Mouse (Mus musculus) forebrain, embryonic 14.5 days (tissue): ENCODE data around the gene Gm45234. TPM values are rescaled to one million over a fixed set of nuclear protein-coding genes. Genes with fewer than 3 reads are reported as not detected.

Experiments
- ATAC-seq: fragments of 200-750 bp; cut with Nextera tagmentation; 2 replicates; pipeline ENCODE4 v1.8.0; 2017; ENCODE audit warnings: mild to moderate bottlenecking, moderate library complexity
- DNase-seq: peaks from one replicate; pipeline ENCODE4 v3.0.0-alpha.2; 2015; ENCODE audit warnings: low spot score
- H3K27ac ChIP-seq: fragments of 300-500 bp; sonication (generic); 2 replicates; pipeline ENCODE4 v1.5.1; 2014; ENCODE audit warnings: low read depth, mild to moderate bottlenecking, control low read depth, low read length, moderate library complexity
- H3K27me3 ChIP-seq: fragments of 300-500 bp; sonication (generic); replicated peaks from 2 replicates; pipeline ENCODE4 v1.6.1; 2014; ENCODE audit warnings: low read length, control low read depth, mixed read lengths; ENCODE audit not compliant: control insufficient read depth, insufficient read depth
- H3K36me3 ChIP-seq: fragments of 300-500 bp; sonication (generic); 2 replicates; pipeline ENCODE4 v1.6.1; 2014; ENCODE audit warnings: low read length, control low read depth; ENCODE audit not compliant: control insufficient read depth, insufficient read depth
- H3K4me1 ChIP-seq: fragments of 300-500 bp; sonication (generic); 2 replicates; pipeline ENCODE4 v1.6.1; 2014; ENCODE audit warnings: antibody characterized with exemption, low read length, control low read depth; ENCODE audit not compliant: control insufficient read depth, insufficient read depth
- H3K4me2 ChIP-seq: fragments of 300-500 bp; sonication (generic); 2 replicates; pipeline ENCODE4 v1.6.1; 2014; ENCODE audit warnings: mild to moderate bottlenecking, control low read depth, low read length
- H3K4me3 ChIP-seq: fragments of 300-500 bp; sonication (generic); 2 replicates; pipeline ENCODE4 v1.5.1; 2014; ENCODE audit warnings: low read depth, low read length, control low read depth
- H3K9ac ChIP-seq: fragments of 300-500 bp; sonication (generic); 2 replicates; pipeline ENCODE4 v1.6.1; 2014; ENCODE audit warnings: mild to moderate bottlenecking, low read length, control low read depth, moderate library complexity
- H3K9me3 ChIP-seq: fragments of 300-500 bp; sonication (generic); replicated peaks from 2 replicates; pipeline ENCODE4 v1.6.1; 2016; ENCODE audit warnings: low read length, control low read depth, mixed read lengths; ENCODE audit not compliant: control insufficient read depth
- WGBS: fragments of 180-500 bp; shearing (Covaris S2); extraction: QIAGEN DNeasy Blood & Tissue Kit; methylation state at CpG from one replicate; pipeline ENCODE4 v1.1.7; 2014; 5-methylcytosine and 5-hydroxymethylcytosine counted together
- polyA plus RNA-seq: library from polyadenylated mRNA; unstranded; fragments of >200 nt; fragmentation: Nextera tagmentation; extraction: Ambion mirVana; gene quantifications from 2 replicates; pipeline ENCODE4 v1.2.1, GENCODE M21; 2014

Gene Gm45234
- polyA plus RNA-seq, 1 experiment from 2014 or later: not detected

GRCm38 (mm10) chr6:124699962-124700610 lies 55.7 kb downstream of the Gm45234 start:
- Histone ChIP-seq H3K4me2 (no peak overlapping the region), H3K4me3 (no peak overlapping the region), H3K36me3 (peaks cover 53% of the 10 kb centered on the region), H3K9me3 (no peaks in the 10 kb centered on the region), H3K9ac (no peak overlapping the region), H3K27ac (no peak overlapping the region), H3K27me3 (no peaks in the 10 kb centered on the region), H3K4me1 (no peaks in the 10 kb centered on the region)
- no peak for DNase-seq
- WGBS: 85% methylated on average over 11 of the region's 11 CpGs
- ATAC-seq: no peak

DNA sequence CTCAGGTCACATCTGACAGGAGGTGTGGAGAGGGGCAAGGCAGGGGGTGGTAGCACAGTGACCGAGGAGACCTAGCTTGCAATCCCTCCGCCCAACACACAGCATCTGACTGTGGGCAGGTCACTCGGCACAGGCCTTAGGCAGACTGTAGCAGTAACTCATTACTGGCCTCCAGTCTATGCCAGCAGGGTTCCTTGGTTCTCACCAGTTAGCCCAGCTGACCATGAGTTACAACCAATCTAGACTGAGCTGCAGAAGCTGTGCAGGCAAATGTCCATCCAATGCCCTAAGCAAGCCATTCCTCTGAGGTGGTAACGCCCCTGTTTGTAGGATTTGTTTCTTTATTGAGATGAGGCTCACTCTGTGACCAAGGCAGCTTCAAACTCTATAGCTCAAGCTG lies 56.5 kb downstream of the Gm45234 start:
- peaks cover 46% of the 10 kb centered on the region for H3K36me3 ChIP-seq
- H3K4me1 ChIP-seq: 0 out of 2 replicates have a peak, but pooled peaks cover 2% of the 10 kb centered on the region
- no peak overlapping the region for H3K9ac ChIP-seq
- DNase-seq (no peak), ATAC-seq (no peak)
- H3K4me2 ChIP-seq: no peak overlapping the region
- no peak overlapping the region for H3K4me3 ChIP-seq
- no peaks in the 10 kb centered on the region for H3K27me3 ChIP-seq
- H3K27ac ChIP-seq: no peak overlapping the region
- WGBS: 84% methylated on average over 4 of the region's 4 CpGs
- no peaks in the 10 kb centered on the region for H3K9me3 ChIP-seq

GRCm38 (mm10) chr6:124698751-124699150 lies 57.1 kb downstream of the Gm45234 start:
- peaks cover 40% of the 10 kb centered on the region for H3K36me3 ChIP-seq
- H3K9ac ChIP-seq: no peak overlapping the region
- 90% methylated on average over 6 of the region's 6 CpGs for WGBS
- H3K4me1 ChIP-seq: 0 out of 2 replicates have a peak, but pooled peaks cover 7% of the 10 kb centered on the region
- no peak overlapping the region for H3K27ac ChIP-seq
- H3K27me3 ChIP-seq: no peaks in the 10 kb centered on the region
- H3K4me2 ChIP-seq: no peak overlapping the region
- DNase-seq (no peak), ATAC-seq (no peak)
- no peaks in the 10 kb centered on the region for H3K9me3 ChIP-seq
- H3K4me3 ChIP-seq: no peak overlapping the region

GRCm38 (mm10) chr6:124696441-124697150 lies 59.2 kb downstream of the Gm45234 start:
- no peak overlapping the region for H3K4me3 ChIP-seq
- H3K9ac ChIP-seq: no peak overlapping the region
- 93% methylated on average over 7 of the region's 7 CpGs for WGBS
- H3K27me3 ChIP-seq: no peaks in the 10 kb centered on the region
- H3K4me2 ChIP-seq: no peak overlapping the region
- ATAC-seq: no peak
- no peak overlapping the region for H3K27ac ChIP-seq
- DNase-seq: no peak
- 0 out of 2 replicates have a peak, but pooled peaks cover 7% of the 10 kb centered on the region for H3K4me1 ChIP-seq
- peaks cover 19% of the 10 kb centered on the region; the same call in 1 of the 2 replicates for H3K36me3 ChIP-seq
- H3K9me3 ChIP-seq: no peaks in the 10 kb centered on the region

DNA sequence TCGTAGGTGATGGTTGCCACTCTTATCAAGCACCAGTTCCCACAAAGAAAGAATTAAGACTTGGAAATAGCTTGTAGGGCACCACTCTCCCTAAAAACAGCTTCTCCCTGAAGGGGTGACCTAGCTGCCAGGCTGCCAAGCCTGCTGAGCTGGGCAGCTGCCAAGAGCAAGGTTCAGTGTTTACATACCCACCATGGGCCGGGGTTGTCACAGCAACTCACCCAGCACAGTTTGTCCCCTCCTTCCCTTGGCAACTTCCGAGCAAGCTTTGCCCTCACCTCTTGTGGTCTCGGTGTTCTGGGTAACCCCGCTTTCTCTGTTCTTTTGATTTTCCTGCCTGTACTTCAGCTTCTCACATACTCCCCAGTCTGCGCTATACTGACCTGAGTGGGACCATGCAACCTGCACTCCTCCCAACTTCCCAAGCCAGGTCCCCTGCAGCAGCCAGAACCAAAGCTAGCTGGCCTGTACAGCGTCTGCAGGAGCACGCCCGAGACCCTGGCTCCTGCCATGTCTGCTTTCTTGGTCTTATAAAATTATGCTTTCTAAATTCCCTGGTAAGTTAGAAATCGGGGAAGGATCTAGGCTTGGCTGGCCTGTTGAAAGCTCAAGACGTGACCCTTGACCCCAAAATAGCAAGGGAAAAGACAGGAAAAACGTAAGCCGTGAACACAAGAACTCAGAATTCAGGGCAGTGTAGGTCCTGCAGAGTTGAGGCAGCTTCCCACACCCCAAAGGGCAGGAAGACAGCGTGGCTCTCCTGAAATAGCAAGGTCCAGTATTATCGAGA lies 61.5 kb downstream of the Gm45234 start:
- ATAC-seq: peak; percentile 70
- H3K4me3 ChIP-seq: no peak overlapping the region
- H3K36me3 ChIP-seq: peaks cover 4% of the 10 kb centered on the region; the same call in 1 of the 2 replicates
- DNase-seq: peak; percentile 74
- no peak overlapping the region for H3K9ac ChIP-seq
- no peak overlapping the region for H3K4me2 ChIP-seq
- WGBS: 74% methylated on average over 15 of the region's 15 CpGs
- 0 out of 2 replicates have a peak, but pooled peaks cover 7% of the 10 kb centered on the region for H3K4me1 ChIP-seq
- H3K9me3 ChIP-seq: no peaks in the 10 kb centered on the region
- H3K27ac ChIP-seq: peak overlapping the region; percentile 21
- H3K27me3 ChIP-seq: no peaks in the 10 kb centered on the region

DNA sequence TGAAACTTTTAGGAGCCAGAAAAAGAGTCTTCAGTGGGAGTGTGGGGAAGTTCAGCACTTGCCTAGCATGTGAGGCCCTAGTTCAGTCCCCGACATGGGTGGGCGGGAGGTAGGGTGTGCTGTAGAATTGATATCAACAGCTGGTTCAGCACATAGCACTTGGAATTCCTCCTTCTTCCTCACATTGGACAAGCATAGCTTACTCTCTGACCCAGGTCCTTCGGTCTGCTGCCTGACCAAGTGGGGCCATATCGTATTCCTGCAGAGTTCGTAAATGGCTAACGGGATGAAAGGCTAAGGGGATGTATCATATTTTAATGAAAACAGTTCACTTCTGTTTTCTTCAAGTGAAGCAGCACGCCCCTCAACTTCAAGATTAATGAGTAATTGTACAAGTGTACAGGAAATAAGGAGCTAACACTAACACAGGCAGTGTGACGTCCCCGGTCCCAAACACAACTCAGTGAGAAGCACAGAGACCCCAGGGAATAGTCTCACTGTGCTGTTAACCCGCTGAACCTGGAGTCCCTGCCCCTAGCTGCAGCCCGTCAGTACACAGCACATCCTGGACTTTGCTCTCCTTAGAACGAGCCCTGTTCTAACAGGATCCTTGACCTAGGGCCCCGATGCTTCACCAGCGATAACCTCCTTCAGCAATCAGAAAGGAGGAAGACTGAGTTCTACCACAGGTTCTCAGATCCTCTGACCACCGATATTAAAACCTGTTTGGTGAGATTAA lies 62.4 kb downstream of the Gm45234 start:
- Histone ChIP-seq H3K27ac (0 out of 2 replicates have a peak overlapping the region, but pooled peaks have one; percentile 17), H3K4me1 (0 out of 2 replicates have a peak, but pooled peaks cover 7% of the 10 kb centered on the region), H3K36me3 (no peaks in the 10 kb centered on the region), H3K4me2 (no peak overlapping the region), H3K9ac (no peak overlapping the region), H3K4me3 (no peak overlapping the region), H3K9me3 (no peaks in the 10 kb centered on the region), H3K27me3 (no peaks in the 10 kb centered on the region)
- WGBS: 83% methylated on average over 15 of the region's 15 CpGs
- ATAC-seq (no peak), DNase-seq (no peak)

- Histone ChIP-seq H3K27me3 (no peaks in the 10 kb centered on the region), H3K4me3 (no peak overlapping the region), H3K4me2 (no peak overlapping the region), H3K9me3 (no peaks in the 10 kb centered on the region), H3K9ac (no peak overlapping the region), H3K4me1 (0 out of 2 replicates have a peak, but pooled peaks cover 7% of the 10 kb centered on the region), H3K27ac (no peak overlapping the region), H3K36me3 (no peaks in the 10 kb centered on the region)
- WGBS: 96% methylated on average over 3 of the region's 3 CpGs
- DNase-seq (no peak), ATAC-seq (no peak)
These were observed 65.3 kb downstream of the Gm45234 start for GRCm38 (mm10) chr6:124690517-124690916.
